Mouse (Mus musculus) heart, embryonic 16.5 days (tissue): ENCODE data around the gene Syndig1l. TPM values are rescaled to one million over a fixed set of nuclear protein-coding genes. Genes with fewer than 3 reads are reported as not detected.

ENCODE experiments used
- ATAC-seq: fragments of 200-750 bp; cut with Nextera tagmentation; replicated peaks from 2 replicates; pipeline ENCODE4 v1.8.0; 2017; ENCODE audit warnings: moderate number of reproducible peaks; ENCODE audit not compliant: insufficient read depth, low FRiP score; ENCODE audit errors: extremely low read depth
- H3K27ac ChIP-seq: fragments of 300-500 bp; sonication (generic); 2 replicates; pipeline ENCODE4 v1.5.1; 2014; ENCODE audit warnings: mild to moderate bottlenecking, low read length, control low read depth, moderate library complexity
- H3K27me3 ChIP-seq: fragments of 300-500 bp; sonication (generic); 2 replicates; pipeline ENCODE4 v1.6.1; 2014; ENCODE audit warnings: low read length, mixed read lengths; ENCODE audit not compliant: control insufficient read depth, insufficient read depth
- H3K36me3 ChIP-seq: fragments of 300-500 bp; sonication (generic); 2 replicates; pipeline ENCODE4 v1.6.1; 2014; ENCODE audit not compliant: control insufficient read depth, insufficient read depth
- H3K4me1 ChIP-seq: fragments of 300-500 bp; sonication (generic); 2 replicates; pipeline ENCODE4 v1.6.1; 2014; ENCODE audit warnings: low read length, mixed read lengths; ENCODE audit not compliant: control insufficient read depth, insufficient read depth
- H3K4me2 ChIP-seq: fragments of 300-500 bp; sonication (generic); 2 replicates; pipeline ENCODE4 v1.6.1; 2014; ENCODE audit warnings: low read depth, mild to moderate bottlenecking, control low read depth, low read length
- H3K4me3 ChIP-seq: fragments of 300-500 bp; sonication (generic); 2 replicates; pipeline ENCODE4 v1.5.1; 2014; ENCODE audit warnings: mild to moderate bottlenecking, control low read depth, low read length
- H3K9ac ChIP-seq: fragments of 300-500 bp; sonication (generic); 2 replicates; pipeline ENCODE4 v1.6.1; 2014; ENCODE audit warnings: low read length, control low read depth
- H3K9me3 ChIP-seq: fragments of 300-500 bp; sonication (generic); replicated peaks from 2 replicates; pipeline ENCODE4 v1.6.1; 2016; ENCODE audit warnings: low read length; ENCODE audit not compliant: control insufficient read depth
- WGBS: fragments of 180-500 bp; shearing (Covaris S2); extraction: QIAGEN DNeasy Blood & Tissue Kit; methylation state at CpG from one replicate; pipeline ENCODE4 v1.1.7; 2014; 5-methylcytosine and 5-hydroxymethylcytosine counted together
- polyA plus RNA-seq: library from polyadenylated mRNA; unstranded; fragments of >200 nt; fragmentation: Nextera tagmentation; extraction: Ambion mirVana; gene quantifications from 2 replicates; pipeline ENCODE4 v1.2.1, GENCODE M21; 2015

The Syndig1l gene
- polyA plus RNA-seq, 1 experiment from 2014 or later, result not detected

DNA sequence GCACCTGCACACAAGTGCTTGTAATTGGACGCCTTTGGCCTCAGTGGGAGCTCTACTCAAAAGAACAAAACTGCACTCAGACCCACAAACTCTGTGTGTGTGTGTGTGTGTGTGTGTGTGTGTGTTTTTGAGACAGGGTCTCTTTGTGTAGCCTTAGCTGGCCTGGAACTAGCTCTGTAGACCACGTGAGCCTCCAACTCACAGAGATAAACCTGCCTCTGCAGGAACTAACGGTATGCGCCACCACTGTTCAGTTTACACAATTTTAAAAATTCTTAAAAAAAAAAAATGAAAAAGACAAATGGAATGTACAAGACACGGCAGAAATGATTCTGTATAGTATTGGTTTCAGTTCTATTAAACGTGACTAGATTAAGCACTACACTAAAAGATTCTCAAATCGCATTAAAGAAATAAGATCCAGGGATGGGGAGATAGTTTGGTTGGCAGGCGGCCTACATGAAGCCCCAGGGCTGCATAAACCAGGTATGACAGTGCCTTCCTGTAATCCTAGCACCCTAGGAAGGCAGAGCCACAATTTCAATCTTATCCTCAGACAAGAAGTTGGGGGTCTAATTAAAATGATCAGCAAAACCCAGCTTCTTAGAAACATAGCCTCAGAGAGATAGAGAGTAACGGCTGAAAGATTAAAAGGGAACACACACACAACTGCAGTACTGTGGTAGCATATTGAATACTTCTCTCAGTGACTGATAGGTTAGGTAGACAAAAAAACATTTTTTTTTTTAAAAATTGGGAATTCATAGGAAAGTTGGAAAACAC, 20.0 kb upstream of the Syndig1l start:
- no peak overlapping the region for H3K4me2 ChIP-seq
- H3K4me1 ChIP-seq, result no peaks in the 10 kb centered on the region
- whole genome bisulfite sequencing, result 85% methylated on average over 9 of the region's 9 CpGs
- no peaks in the 10 kb centered on the region for H3K27me3 ChIP-seq
- no peak overlapping the region for H3K4me3 ChIP-seq
- no peak overlapping the region for H3K9ac ChIP-seq
- H3K27ac ChIP-seq, result no peak overlapping the region
- no peaks in the 10 kb centered on the region for H3K9me3 ChIP-seq
- ATAC-seq, result no peak
- no peaks in the 10 kb centered on the region for H3K36me3 ChIP-seq

DNA sequence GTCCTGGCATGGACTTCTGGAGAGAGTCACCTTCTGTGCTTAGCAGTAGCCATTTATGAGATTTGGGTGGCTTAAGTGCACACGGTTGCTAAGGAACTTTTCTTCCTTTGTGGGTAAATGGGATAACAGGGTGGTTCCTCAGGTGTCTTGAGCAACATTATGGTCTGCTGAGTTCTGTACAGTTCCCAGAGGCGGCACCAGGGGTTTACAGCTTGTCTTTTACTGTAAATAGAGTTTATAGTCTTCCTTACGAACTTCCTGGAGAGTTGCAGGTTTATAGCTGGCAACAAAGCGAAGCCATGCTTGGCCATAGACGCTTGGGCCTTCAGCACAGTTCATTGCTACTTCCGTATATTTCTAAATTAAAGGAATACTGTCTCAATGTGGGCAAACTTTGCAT, 15.9 kb upstream of the Syndig1l start:
- H3K4me3 ChIP-seq, result no peak overlapping the region
- 82% methylated on average over 6 of the region's 6 CpGs for WGBS
- no peak overlapping the region for H3K4me2 ChIP-seq
- no peak overlapping the region for H3K9ac ChIP-seq
- H3K27me3 ChIP-seq, result no peaks in the 10 kb centered on the region
- H3K36me3 ChIP-seq, result no peaks in the 10 kb centered on the region
- H3K9me3 ChIP-seq, result no peaks in the 10 kb centered on the region
- no peak overlapping the region for H3K27ac ChIP-seq
- no peak for ATAC-seq
- H3K4me1 ChIP-seq, result peaks cover 6% of the 10 kb centered on the region; the same call in 1 of the 2 replicates

DNA sequence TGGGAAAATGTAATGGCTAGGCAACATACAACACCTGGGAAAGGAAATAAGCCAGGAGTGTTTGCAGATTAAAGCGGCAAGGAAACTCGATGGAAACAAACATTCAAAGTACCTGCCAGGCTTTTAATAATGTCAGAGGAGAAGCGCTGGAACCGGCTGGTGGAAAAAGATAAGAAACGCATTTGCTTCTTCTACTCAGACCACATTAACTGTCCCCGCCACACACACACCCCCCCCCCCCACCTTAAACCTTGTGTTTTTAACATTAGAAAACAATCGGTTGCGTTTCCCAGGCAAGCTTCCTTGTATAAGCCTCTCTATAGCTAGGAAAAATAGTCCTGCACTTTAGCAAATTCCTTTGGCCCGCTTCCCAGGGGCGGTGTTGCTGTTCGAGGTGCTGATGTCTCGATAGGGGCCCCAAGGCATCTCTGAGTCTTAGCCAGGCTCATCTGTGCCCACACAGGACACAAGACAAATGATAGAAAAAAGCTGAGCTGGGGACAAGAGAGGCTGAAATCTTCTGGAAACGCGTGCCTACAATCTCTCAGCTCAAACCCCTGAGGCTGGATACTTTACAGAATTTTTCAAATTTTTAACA, 11.3 kb upstream of the Syndig1l start:
- peaks cover 6% of the 10 kb centered on the region; the same call in 1 of the 2 replicates for H3K4me1 ChIP-seq
- WGBS, result 7% methylated on average over 14 of the region's 14 CpGs
- H3K27ac ChIP-seq, result no peak overlapping the region
- no peak overlapping the region for H3K4me3 ChIP-seq
- H3K27me3 ChIP-seq, result no peaks in the 10 kb centered on the region
- no peak overlapping the region for H3K4me2 ChIP-seq
- ATAC-seq, result no peak
- H3K9ac ChIP-seq, result no peak overlapping the region
- H3K36me3 ChIP-seq, result no peaks in the 10 kb centered on the region
- no peaks in the 10 kb centered on the region for H3K9me3 ChIP-seq

DNA sequence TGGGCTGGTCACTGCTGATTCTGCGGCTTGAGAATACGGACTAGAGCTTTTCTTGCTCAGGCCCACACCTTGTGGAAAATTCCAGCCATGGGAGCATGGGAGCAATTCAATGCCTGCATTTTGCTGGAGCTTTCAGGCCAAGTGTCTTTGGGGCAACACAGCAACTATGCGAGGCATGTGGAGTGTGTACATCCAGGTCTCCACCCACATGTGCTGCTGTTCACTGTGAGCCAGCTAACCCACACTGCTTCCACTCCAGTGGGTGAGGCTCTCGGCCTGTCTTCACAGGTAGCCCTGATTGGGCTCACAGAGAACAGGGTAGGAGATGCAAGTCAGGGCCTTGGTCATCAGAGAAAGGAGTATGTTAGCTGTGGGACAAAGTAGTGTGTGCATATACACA, 9.2 kb upstream of the Syndig1l start:
- no peaks in the 10 kb centered on the region for H3K27me3 ChIP-seq
- H3K27ac ChIP-seq, result no peak overlapping the region
- 59% methylated on average over 4 of the region's 4 CpGs for WGBS
- peaks cover 6% of the 10 kb centered on the region; the same call in 1 of the 2 replicates for H3K4me1 ChIP-seq
- H3K9ac ChIP-seq, result no peak overlapping the region
- no peak overlapping the region for H3K4me3 ChIP-seq
- no peak for ATAC-seq
- no peak overlapping the region for H3K4me2 ChIP-seq
- no peaks in the 10 kb centered on the region for H3K9me3 ChIP-seq
- no peaks in the 10 kb centered on the region for H3K36me3 ChIP-seq

DNA sequence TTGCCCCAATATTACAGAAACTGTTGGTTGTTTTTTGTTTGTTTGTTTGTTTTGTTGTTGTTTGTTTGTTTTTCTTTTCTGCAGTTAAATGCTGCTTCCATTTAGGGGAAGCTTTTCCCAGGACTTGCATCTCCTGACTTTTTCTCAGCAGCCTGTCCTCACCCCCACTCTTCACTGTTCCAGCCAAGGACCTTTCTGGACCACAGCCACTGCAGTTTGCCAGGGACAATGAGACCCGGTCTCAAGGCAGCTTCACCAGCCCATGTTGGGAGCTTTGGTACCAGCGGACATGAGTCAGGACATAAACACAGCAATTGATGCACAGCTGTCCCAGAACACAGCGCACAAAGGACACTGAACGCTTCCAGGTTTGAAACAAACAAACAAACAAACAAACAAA, 8.3 kb upstream of the Syndig1l start:
- Histone ChIP-seq H3K4me2 (no peak overlapping the region), H3K4me3 (no peak overlapping the region), H3K4me1 (peaks cover 6% of the 10 kb centered on the region; the same call in 1 of the 2 replicates), H3K27me3 (peaks cover 1% of the 10 kb centered on the region; the same call in 1 of the 2 replicates), H3K36me3 (no peaks in the 10 kb centered on the region), H3K9me3 (no peaks in the 10 kb centered on the region), H3K27ac (no peak overlapping the region), H3K9ac (no peak overlapping the region)
- 63% methylated on average over 4 of the region's 4 CpGs for WGBS
- ATAC-seq, result no peak

GRCm38 (mm10) chr12:84702586-84702985, 4.0 kb upstream of the Syndig1l start:
- no peak overlapping the region for H3K4me2 ChIP-seq
- H3K36me3 ChIP-seq, result no peaks in the 10 kb centered on the region
- no peaks in the 10 kb centered on the region for H3K4me1 ChIP-seq
- 74% methylated on average over 7 of the region's 7 CpGs for WGBS
- H3K27ac ChIP-seq, result no peak overlapping the region
- no peak overlapping the region for H3K9ac ChIP-seq
- ATAC-seq, result no peak
- no peaks in the 10 kb centered on the region for H3K9me3 ChIP-seq
- peaks cover 33% of the 10 kb centered on the region for H3K27me3 ChIP-seq
- no peak overlapping the region for H3K4me3 ChIP-seq

DNA sequence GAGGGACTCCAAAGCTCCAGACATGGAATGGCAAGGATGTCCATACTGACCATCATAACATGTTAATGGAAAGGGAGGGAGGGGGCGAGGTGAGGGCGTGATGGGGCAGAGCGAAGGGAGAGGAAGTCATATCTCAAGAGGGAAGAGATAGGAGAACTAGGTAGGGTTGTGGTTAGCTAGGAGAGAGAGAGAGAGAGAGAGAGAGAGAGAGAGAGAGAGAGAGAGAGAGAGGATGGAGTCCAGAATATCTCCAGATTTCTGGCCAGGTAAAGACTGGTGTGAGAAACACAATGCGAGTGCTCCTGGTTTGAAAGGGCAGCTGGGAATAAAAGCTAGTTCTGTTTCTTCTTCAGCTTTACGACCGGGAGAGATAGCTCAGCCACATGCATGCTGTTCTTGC, 6.5 kb downstream of the Syndig1l start:
- Histone ChIP-seq H3K36me3 (no peaks in the 10 kb centered on the region), H3K4me2 (no peak overlapping the region), H3K27ac (no peak overlapping the region), H3K4me3 (no peak overlapping the region), H3K4me1 (no peaks in the 10 kb centered on the region), H3K27me3 (peaks cover 12% of the 10 kb centered on the region), H3K9ac (no peak overlapping the region), H3K9me3 (no peaks in the 10 kb centered on the region)
- 53% methylated on average over 6 of the region's 6 CpGs for WGBS
- ATAC-seq, result no peak

- Histone ChIP-seq H3K9ac (no peak overlapping the region), H3K36me3 (no peaks in the 10 kb centered on the region), H3K27me3 (peaks cover 4% of the 10 kb centered on the region), H3K9me3 (no peaks in the 10 kb centered on the region), H3K4me1 (no peaks in the 10 kb centered on the region), H3K27ac (no peak overlapping the region), H3K4me3 (no peak overlapping the region), H3K4me2 (no peak overlapping the region)
- no peak; the same call in 1 of the 2 replicates for ATAC-seq
Observed at GRCm38 (mm10) chr12:84691347-84691746, 7.3 kb downstream of the Syndig1l start.

DNA sequence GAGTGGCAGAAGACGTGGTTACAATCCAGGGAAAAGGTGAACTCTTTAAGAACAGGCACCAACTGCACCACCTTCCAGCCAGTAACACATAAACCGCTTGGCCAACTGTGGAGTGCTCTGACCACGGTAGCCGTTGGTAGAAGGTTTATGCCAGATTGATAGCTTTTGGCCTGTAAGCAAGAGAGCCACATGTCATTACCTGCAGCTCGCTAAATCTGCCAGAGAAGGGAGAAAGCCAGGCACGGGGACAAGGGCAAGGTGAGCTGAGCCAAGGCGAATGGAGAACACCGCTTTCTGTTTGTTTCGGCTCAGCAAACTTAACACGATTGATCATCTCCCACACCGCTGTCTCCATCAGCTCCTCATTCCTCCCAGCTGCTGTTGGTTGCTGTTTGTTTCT, 9.6 kb downstream of the Syndig1l start:
- Histone ChIP-seq H3K27me3 (peaks cover under 1% of the 10 kb centered on the region; the same call in 1 of the 2 replicates), H3K4me2 (no peak overlapping the region), H3K36me3 (no peaks in the 10 kb centered on the region), H3K9ac (no peak overlapping the region), H3K9me3 (no peaks in the 10 kb centered on the region), H3K27ac (no peak overlapping the region), H3K4me3 (no peak overlapping the region), H3K4me1 (no peaks in the 10 kb centered on the region)
- 81% methylated on average over 11 of the region's 11 CpGs for WGBS
- no peak for ATAC-seq
